Mouse (Mus musculus): ENCODE measurements around the gene Tmem91. TPM values are rescaled to one million over a fixed set of nuclear protein-coding genes. Genes with fewer than 3 reads are reported as not detected.
"Not testable (repeated sequence)": the region's sequence is repeated elsewhere in the genome, so short reads cannot be mapped to it uniquely, and the experiment has no call there.

Tmem91 gene
- 1 to 10 TPM in 21 of 26 experiments, under 1 TPM in 3, not detected in 2; 0.51 to 5.9 (median 2.9) TPM for total RNA-seq (2018; cell fraction: chromatin; rRNA removed)
- 1 to 10 TPM in 10 of 26 experiments, under 1 TPM in 14, not detected in 2; 0.19 to 2.0 (median 0.92) TPM for total RNA-seq (2018; cell fraction: cytosol; rRNA removed)
- total RNA-seq (2018; cell fraction: nucleus; rRNA removed), result 1 to 10 TPM in 18 of 26 experiments, under 1 TPM in 6, not detected in 2; 0.56 to 3.5 (median 1.9) TPM
- 0.25 to 0.59 TPM (median 0.32 TPM) in 3 replicates for polyA plus RNA-seq (2018)

- H3K79me2 ChIP-seq (ENCODE audit: inconsistent target), result no peaks in the 10 kb centered on the region
- no peak within 1 kb of the TSS for H3K27ac ChIP-seq
- H3K36me3 ChIP-seq (ENCODE audit: inconsistent target), result no peaks in the 10 kb centered on the region
- H3K4me3 ChIP-seq (ENCODE audit: inconsistent target), result no peak within 1 kb of the TSS
- WGBS (ENCODE audit: missing documents), result 4% methylated on average over 29 of the region's 29 CpGs
These were observed at the start of gene Tmem91 for GRCm38 (mm10) chr7:25674719-25675300. Tmem91 (minus strand) TSS chr7:25675166.

GRCm38 (mm10) chr7:25721776-25722175, 46.8 kb upstream of the Tmem91 start:
- Histone ChIP-seq H3K27ac (peak overlapping the region; percentile 8; the same call in 1 of the 2 replicates), H3K36me3 (ENCODE audit: inconsistent target) (peaks cover 35% of the 10 kb centered on the region), H3K79me2 (ENCODE audit: inconsistent target) (peaks cover 21% of the 10 kb centered on the region)
- H3K4me3 ChIP-seq (ENCODE audit: inconsistent target), result not testable (repeated sequence)

DNA sequence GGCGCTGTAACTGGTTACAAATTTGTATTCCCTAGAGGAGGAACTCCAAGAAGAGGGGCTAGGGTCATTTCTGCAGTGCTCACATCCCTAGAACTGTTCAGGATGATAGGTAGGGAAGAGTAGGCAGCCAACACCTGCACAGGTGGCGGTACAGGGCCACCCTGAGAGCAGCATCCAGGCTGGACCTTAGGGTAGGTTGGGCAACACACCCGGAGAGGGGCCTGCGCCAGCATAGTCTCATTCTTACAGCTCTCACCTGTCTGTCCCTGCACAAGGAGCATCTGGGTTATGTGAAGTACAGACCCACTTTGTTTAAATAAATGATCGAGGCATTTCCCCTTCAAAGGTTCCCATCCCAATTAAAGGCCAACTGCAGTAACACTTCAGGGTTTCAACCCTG, 45.8 kb upstream of the Tmem91 start:
- H3K4me3 ChIP-seq (ENCODE audit: inconsistent target), result no peak overlapping the region
- WGBS (ENCODE audit: missing documents), result 78% methylated on average over 5 of the region's 5 CpGs
- H3K27ac ChIP-seq, result no peak overlapping the region
- H3K79me2 ChIP-seq (ENCODE audit: inconsistent target), result peaks cover 31% of the 10 kb centered on the region
- peaks cover 33% of the 10 kb centered on the region for H3K36me3 ChIP-seq (ENCODE audit: inconsistent target)

DNA sequence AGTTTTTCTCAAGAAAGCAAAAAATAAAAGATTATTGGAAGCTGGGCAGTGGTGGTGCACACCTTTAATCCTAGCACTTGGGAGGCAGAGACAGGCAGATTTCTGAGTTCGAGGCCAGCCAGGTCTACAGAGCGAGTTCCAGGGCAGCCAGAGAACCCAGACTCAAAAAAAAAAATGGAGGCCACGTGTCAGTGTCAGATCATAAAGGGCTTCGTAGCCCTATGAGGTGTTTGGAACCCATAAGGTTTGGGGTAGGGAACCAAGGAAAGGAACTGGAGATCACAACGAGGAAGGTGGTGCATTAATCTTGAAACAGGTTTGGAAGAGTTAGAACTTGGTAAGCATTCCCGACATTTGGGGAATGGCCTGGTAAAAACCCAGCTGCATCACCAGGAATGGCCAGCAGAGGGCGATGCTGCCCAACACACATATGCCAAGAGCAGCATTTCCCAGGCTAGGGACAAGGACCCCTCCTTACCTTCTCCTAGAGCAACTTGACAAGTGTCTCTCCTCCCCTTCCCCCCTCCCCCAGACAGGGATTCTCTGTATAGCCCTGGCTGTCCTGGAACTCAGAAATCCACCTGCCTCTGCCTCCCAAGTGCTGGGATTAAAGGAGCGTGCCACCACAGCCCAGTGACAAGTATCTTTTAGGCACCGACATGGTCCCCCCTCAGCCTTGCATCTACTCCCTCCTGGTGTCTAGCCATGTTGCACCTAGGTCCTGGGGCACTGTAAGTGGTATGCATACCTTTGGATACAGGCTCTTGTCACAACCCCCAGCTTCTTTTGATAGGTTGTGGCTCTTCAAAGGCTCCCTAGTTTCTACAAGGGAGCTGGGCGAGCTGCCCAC, 45.0 kb upstream of the Tmem91 start:
- Histone ChIP-seq H3K4me3 (ENCODE audit: inconsistent target) (no peak overlapping the region), H3K36me3 (ENCODE audit: inconsistent target) (peaks cover 31% of the 10 kb centered on the region)
- 41% methylated on average over 10 of the region's 10 CpGs for WGBS (ENCODE audit: missing documents)

GRCm38 (mm10) chr7:25718788-25719417, 43.9 kb upstream of the Tmem91 start, which contains the start of gene Ccdc97:
Ccdc97 (minus strand) TSS chr7:25719088.
- Histone ChIP-seq H3K27ac (peak within 1 kb of the TSS; percentile 90), H3K79me2 (ENCODE audit: inconsistent target) (peaks cover 45% of the 10 kb centered on the region), H3K36me3 (ENCODE audit: inconsistent target) (peaks cover 31% of the 10 kb centered on the region), H3K4me3 (ENCODE audit: inconsistent target) (peak within 1 kb of the TSS; percentile 86)
- WGBS (ENCODE audit: missing documents), result 0% methylated on average over 32 of the region's 32 CpGs

More for the DNA sequence above, 45.0 kb upstream of the Tmem91 start:
- Histone ChIP-seq H3K79me2 (ENCODE audit: inconsistent target) (peaks cover 39% of the 10 kb centered on the region), H3K27ac (peak overlapping the region; percentile 90)

DNA sequence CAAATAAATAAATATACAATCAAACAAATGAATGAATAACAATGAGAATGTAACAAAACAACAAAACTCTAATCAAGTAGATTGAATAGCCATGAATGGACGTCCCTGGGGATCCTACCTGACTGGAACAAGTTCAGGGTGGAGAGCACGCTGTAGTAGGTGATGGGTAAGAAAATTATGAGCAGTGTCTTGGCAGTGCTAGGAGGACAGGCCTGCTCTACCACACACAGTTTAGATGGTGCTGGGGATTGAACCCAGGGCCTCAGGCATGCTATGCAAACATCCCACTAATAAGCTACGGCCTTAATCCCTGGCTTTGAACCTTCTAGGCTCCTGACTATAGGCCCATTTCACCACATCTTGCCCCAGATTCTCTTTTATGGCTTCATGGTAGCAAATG, 42.5 kb upstream of the Tmem91 start:
- Histone ChIP-seq H3K79me2 (ENCODE audit: inconsistent target) (peaks cover 45% of the 10 kb centered on the region), H3K4me3 (ENCODE audit: inconsistent target) (peak overlapping the region; percentile 86; the same call in 1 of the 2 replicates), H3K27ac (no peak overlapping the region), H3K36me3 (ENCODE audit: inconsistent target) (peaks cover 36% of the 10 kb centered on the region)
- WGBS (ENCODE audit: missing documents), result 97% methylated on average over 3 of the region's 3 CpGs

DNA sequence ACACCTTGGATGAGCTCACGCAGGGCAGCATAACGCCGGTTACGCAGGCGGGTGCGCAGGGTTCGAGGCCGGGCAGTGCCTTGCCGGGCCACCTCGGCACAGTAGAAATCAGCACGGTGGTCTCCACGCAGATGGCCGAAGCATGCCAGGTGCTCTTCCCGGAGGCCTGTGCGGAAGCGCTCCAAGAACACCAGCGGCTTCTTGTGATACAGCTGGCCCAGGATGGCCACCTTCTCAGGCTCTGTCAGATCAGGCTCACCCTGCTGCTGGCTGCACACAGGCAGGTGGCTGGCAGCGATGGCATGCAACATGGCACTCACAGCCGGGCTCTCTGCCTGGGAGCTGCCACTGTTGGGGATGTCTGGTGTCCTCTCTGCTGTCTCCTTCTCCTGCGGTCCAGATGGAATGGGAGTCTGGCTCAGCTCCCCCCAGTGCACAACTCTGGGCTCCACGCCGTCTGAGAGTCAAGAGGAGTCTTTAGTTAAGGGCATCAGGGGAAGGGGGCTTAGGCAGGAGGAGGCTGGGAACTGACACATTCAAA, 40.8 kb upstream of the Tmem91 start:
- Histone ChIP-seq H3K27ac (no peak overlapping the region), H3K36me3 (ENCODE audit: inconsistent target) (peaks cover 36% of the 10 kb centered on the region), H3K4me3 (ENCODE audit: inconsistent target) (no peak overlapping the region), H3K79me2 (ENCODE audit: inconsistent target) (peaks cover 45% of the 10 kb centered on the region)
- 96% methylated on average over 21 of the region's 22 CpGs for WGBS (ENCODE audit: missing documents)

GRCm38 (mm10) chr7:25714581-25714980, 39.6 kb upstream of the Tmem91 start:
- H3K36me3 ChIP-seq (ENCODE audit: inconsistent target), result peaks cover 36% of the 10 kb centered on the region
- WGBS (ENCODE audit: missing documents), result 93% methylated on average over 7 of the region's 8 CpGs
- peaks cover 45% of the 10 kb centered on the region for H3K79me2 ChIP-seq (ENCODE audit: inconsistent target)
- H3K27ac ChIP-seq, result no peak overlapping the region
- H3K4me3 ChIP-seq (ENCODE audit: inconsistent target), result no peak overlapping the region

- Histone ChIP-seq H3K27ac (no peak overlapping the region), H3K4me3 (ENCODE audit: inconsistent target) (no peak overlapping the region), H3K79me2 (ENCODE audit: inconsistent target) (peaks cover 40% of the 10 kb centered on the region), H3K36me3 (ENCODE audit: inconsistent target) (peaks cover 36% of the 10 kb centered on the region)
- 96% methylated on average over 9 of the region's 9 CpGs for WGBS (ENCODE audit: missing documents)
These were observed 37.8 kb upstream of the Tmem91 start for GRCm38 (mm10) chr7:25712801-25713200.

DNA sequence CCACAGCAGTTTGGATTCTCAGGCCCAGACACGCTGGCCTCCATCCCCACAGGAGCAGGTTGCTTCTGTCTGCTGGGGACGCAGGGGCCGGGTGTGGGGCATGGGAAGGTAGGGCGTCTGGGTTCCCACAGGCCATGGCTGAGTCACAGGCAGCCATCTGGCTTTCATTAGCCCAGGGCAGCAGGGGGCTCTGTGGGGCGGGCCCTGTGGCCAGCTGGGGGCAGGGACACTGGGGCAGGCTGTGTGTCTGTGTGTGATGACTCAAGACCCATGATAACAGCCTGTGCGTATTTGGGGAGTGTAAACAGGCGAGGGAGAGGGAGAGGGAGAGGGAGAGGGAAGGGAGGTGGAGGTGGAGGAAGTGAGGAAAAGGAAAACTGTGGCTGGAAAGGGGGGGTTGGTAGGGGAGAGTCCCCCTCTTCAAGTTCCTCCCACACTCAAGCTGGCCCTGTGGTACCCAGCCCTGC, 36.8 kb upstream of the Tmem91 start:
- WGBS (ENCODE audit: missing documents), result 21% methylated on average over 7 of the region's 7 CpGs
- Histone ChIP-seq H3K79me2 (ENCODE audit: inconsistent target) (peaks cover 35% of the 10 kb centered on the region), H3K36me3 (ENCODE audit: inconsistent target) (peaks cover 36% of the 10 kb centered on the region), H3K27ac (peak overlapping the region; percentile 10), H3K4me3 (ENCODE audit: inconsistent target) (no peak overlapping the region)

GRCm38 (mm10) chr7:25711165-25711564, 36.2 kb upstream of the Tmem91 start:
- H3K36me3 ChIP-seq (ENCODE audit: inconsistent target), result peaks cover 34% of the 10 kb centered on the region
- 57% methylated on average over 5 of the region's 5 CpGs for WGBS (ENCODE audit: missing documents)
- H3K27ac ChIP-seq, result peak overlapping the region; percentile 10; the same call in 1 of the 2 replicates

GRCm38 (mm10) chr7:25710519-25711130, 35.7 kb upstream of the Tmem91 start:
- 0 out of 2 replicates have a peak overlapping the region, but pooled peaks have one; percentile 10 for H3K27ac ChIP-seq
- H3K4me3 ChIP-seq (ENCODE audit: inconsistent target), result no peak overlapping the region
- H3K36me3 ChIP-seq (ENCODE audit: inconsistent target), result peaks cover 30% of the 10 kb centered on the region
- 46% methylated on average over 7 of the region's 7 CpGs for WGBS (ENCODE audit: missing documents)
- peaks cover 23% of the 10 kb centered on the region; the same call in 1 of the 2 replicates for H3K79me2 ChIP-seq (ENCODE audit: inconsistent target)

More at GRCm38 (mm10) chr7:25711165-25711564, 36.2 kb upstream of the Tmem91 start:
- peaks cover 29% of the 10 kb centered on the region; the same call in 1 of the 2 replicates for H3K79me2 ChIP-seq (ENCODE audit: inconsistent target)
- H3K4me3 ChIP-seq (ENCODE audit: inconsistent target), result no peak overlapping the region

DNA sequence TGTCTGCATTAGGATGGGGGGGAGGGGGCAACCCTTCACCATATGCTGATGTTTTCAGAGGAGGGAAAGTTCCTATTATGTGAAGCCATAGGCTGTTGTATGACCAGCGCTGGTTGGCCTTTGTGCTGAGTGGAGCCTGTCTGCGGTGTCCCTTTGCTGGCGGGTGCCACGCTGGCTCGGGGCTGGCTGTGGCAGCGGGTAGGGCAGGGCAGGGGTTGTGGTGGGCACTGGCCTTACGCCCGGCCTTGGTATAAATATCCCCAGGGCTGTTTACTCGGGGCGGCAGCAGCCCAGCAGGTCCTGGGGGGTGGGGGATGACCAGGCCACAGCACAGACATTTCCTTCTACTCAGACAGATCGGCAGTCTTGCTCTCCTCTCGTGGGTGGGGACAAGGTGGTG, 35.0 kb upstream of the Tmem91 start:
- H3K27ac ChIP-seq, result no peak overlapping the region
- no peak overlapping the region for H3K4me3 ChIP-seq (ENCODE audit: inconsistent target)
- WGBS (ENCODE audit: missing documents), result 32% methylated on average over 12 of the region's 12 CpGs
- peaks cover 24% of the 10 kb centered on the region for H3K36me3 ChIP-seq (ENCODE audit: inconsistent target)
- H3K79me2 ChIP-seq (ENCODE audit: inconsistent target), result peaks cover 17% of the 10 kb centered on the region; the same call in 1 of the 2 replicates
